Mouse (Mus musculus) lung, postnatal 0 days (tissue): ENCODE measurements at regions not wholly inside any gene's neighbourhood (a gene's known extent, or its start where the extent isn't known, plus 50 kb on each side); places are given as distances from the start of the nearest gene placed in this dataset.

Experiments
- CTCF ChIP-seq: IDR thresholded peaks from 2 replicates; pipeline ENCODE4 v1.5.1; 2016; ENCODE audit warnings: antibody characterized with exemption, mild to moderate bottlenecking
- EP300 ChIP-seq: IDR thresholded peaks from 2 replicates; pipeline ENCODE4 v1.6.1; 2016; ENCODE audit warnings: antibody characterized with exemption, mild to moderate bottlenecking, control low read depth

- TF ChIP-seq CTCF (no peak), EP300 (no peak)
Measured at GRCm38 (mm10) chr3:138609749-138610148, 83.8 kb downstream of the Eif4e start.
